Mouse (Mus musculus) CD8-positive naive resting alpha-beta T cell, adult 2 months (primary cell): Measurements from ENCODE around the gene Stkld1.
A peak's percentile ranks its signal among the peaks of the same experiment; 100 is the strongest.

ENCODE experiments used
- DNase-seq, 2 experiments: peaks; one replicate each; pipeline ENCODE4 v3.0.0; 2022; ENCODE audit warnings: low read depth in 2 of 2, low spot score in 2 of 2

Stkld1 gene

DNA sequence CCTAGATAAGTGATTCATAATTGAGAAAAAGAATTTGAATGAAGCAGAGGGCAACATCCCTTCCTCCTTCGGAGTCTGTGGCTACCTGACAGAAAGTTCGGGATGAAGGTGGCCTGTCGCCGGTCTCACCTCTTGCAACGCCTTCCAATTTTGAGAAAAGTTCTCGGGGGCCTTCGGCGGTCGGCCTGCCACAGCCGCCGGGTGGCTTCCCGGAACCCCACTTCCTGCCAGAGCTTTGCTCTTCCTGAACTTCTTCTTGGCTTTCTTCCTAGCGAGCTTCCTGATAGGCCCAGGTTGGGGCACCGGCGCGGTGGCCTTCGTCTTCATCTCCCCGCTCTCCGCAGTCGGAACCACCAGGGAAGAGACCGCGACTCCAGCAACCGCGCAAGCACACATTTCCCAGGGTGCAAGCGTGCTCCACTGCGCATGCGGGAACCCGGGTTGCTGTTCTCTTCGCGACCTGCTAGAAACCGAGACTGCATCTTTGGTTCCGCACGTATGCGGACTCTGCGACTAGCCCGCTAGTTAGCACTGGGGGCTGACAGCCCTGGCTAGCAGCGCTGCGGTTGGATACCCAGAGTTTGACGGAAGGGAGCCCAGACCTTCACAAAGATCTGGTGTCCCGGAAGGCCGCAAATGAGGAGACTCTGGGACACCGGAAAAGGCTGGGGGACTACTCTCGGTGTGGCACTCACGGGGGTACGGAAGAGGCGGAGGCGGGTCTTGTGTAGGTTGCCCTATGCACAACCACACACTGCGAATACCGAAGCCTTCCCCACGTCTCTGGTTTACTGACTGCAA, 30.3 kb downstream of the Stkld1 start, which contains the start of gene Rexo4:
Gene Rexo4, minus strand, starts transcription at position 464 of the 801 bp plus-strand sequence.
- peak; percentile 89 to 92 for DNase-seq

DNA sequence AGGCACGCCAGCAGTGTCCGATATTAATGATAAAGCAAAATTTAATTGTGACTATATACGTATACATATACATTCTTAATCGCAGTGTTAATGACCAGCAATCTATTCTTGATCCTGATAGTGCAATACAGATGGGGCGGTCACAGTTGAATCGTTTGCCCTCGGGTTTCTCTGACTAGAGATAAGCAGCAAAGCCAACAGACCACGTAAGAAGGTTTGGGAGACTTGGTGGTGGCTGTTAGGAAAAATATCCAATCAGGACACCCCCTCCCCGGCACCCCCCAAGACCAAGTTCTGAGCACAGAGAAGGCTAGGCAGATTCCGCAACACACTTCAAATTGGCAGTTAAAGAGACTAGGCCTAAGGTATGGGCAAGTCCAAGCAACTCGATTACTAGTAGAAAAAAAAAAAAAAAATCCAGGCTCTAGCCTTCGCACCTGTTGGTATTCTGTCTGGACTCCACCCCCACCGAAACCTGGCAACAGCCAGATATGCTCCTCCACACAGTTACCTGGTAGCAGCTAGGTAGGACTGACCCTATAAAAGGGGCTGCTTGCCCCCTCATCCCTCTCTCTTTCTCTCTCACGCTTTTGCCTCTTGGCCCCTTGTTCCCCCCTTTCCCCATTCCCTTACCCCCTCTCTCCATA, 31.0 kb downstream of the Stkld1 start:
- no peak for DNase-seq

DNA sequence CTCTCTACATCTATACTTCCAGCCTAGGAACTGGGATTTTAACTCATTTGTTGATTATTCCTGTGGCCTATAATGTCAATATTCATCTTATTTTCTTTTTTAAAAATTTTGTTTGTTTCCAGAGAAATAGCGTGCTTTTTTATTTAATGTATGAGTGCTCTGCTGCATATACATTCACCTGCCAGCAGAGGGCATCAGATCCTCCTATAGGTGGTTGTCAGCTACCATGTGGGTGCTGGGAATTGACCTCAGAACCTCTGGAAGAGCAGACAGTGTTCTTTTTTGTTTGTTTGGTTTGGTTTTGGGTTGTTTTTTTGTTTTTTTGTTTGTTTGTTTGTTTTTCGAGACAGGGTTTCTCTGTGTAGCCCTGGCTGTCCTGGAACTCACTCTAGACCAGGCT, 33.4 kb downstream of the Stkld1 start:
- no peak for DNase-seq

DNA sequence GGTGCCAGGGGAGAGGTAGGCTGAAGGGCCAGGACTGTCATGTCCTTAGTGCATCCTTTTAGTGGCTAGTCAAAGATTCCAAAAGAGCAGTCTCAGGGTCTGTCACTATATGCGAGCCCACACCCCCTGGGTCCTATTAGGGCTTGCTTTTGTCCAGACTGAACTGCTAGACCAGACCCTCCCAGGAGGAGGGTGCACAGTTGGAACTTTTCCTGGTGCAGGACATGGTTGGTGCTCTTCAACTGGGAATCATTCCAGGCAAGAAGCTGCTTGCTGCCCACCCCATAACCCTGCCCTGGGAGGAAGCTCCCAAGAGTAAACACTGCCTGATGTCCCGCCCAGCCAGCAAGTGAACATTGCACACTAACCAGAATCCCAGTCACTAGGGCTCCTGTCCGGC, 39.3 kb downstream of the Stkld1 start, which contains the start of gene Adamts13:
Gene Adamts13, plus strand, starts transcription at position 301 of the 400 bp plus-strand sequence.
- DNase-seq: no peak

DNA sequence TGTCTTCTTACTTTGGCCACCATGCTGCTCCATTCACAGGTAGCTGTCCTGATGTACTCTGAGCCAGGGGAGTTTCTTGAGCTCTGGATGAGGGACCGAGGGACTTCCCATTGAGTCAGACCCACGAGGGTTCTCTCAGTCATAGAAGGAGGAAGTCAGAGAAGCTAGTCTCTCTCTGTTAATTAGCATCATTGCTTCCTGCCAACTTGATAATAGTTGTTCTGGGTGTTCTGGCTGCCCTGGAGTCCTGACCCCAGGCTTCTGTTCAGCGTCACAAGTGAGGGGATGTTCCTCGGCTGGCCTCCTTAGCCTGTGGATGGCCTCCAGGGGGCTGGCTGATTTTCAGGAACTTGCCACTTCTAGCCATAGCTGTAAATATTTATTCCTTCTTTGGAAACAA, 40.1 kb downstream of the Stkld1 start:
- DNase-seq: no peak

DNA sequence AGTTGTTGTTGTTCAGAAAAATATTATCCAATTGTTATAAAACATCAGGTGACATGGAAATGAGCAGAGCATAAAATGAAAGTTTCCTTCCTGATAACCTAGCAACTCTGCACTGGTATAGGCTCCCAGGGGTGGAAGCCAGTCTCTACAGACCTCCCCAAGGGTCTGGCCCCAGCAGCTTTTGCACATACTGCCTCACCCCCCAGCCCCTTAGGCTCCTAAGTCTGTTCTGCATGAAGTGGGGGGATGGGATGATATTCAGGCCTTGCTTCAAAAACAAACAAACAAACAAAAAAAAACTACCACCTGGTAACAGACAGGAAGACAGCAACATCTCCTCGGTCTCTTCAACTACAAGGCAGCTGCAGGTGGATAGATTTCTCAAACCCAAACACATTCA, 46.5 kb downstream of the Stkld1 start:
- no peak for DNase-seq

DNA sequence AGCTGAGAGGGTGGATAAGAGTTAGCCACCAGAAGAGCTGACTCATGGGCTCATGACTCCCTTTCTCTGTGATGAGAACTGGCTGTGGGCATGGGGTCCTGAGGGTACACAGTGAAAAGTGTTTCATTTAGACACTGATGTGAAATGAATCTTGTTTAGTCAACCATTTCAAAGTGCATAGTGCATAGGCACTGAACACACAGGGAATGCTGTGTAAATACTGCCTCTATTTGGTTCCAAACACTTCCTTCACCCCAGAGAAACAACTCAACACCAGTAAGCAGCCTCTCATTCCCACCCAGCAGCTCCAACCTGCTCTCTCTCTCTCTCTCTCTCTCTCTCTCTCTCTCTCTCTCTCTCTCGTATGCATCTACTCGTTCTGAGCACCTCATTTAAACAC, 50.3 kb downstream of the Stkld1 start:
- DNase-seq: no peak

DNA sequence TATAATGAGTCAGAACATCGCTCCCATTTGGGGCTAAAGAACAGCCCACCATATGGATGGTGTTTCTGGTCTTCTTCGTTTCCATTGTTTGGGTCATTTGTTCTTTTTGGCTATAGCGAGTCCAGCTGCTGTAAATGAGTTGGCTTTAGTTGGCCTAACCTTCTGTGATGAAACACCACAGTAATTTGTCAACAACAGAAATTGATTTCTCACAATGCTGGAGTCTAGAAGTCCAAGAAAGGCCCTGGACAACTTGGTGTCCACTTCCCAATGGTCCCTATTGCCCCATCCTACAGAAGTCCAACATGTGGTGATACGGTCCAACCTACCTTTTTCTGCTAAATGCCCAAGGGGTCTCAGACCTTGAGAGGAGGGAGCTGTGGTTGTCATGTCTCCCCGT, 50.8 kb downstream of the Stkld1 start:
- no peak for DNase-seq

DNA sequence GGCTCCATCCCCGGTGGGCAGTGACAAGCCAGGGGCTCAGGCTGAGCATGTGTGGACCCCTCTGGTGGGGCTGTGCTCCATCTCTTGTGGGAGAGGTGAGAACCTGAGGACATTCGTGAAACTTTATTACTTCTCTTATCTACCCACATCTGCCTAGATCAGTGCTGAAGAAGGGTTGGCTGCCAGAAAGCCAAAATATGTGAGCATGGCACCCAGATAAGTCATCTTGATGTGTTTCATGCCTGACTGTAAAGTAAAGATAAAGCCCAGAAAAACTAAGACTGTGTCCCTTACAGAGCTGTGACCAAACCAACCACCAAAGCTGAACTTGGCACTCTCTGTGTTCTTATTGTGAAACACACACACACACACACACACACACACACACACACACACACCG, 60.1 kb downstream of the Stkld1 start:
- no peak for DNase-seq

DNA sequence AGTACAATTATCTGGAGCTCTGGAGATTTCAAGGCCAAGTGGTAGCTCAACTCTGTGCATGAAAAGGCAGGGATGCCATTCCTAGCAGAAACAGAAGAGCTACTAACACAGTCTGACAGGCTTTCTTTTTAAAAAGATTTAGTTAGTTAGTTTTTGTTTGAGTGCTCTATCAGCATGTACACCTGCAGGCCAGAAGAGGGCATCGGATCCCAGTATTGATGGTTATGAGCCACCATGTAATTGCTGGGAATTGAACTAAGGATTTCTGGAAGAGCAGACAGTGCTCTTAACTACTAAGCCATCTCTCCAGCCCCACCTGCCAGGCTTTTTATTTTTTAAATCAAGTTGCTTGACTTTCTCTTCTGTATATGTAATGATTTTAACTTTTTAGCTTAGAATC, 63.7 kb downstream of the Stkld1 start:
- no peak for DNase-seq

DNA sequence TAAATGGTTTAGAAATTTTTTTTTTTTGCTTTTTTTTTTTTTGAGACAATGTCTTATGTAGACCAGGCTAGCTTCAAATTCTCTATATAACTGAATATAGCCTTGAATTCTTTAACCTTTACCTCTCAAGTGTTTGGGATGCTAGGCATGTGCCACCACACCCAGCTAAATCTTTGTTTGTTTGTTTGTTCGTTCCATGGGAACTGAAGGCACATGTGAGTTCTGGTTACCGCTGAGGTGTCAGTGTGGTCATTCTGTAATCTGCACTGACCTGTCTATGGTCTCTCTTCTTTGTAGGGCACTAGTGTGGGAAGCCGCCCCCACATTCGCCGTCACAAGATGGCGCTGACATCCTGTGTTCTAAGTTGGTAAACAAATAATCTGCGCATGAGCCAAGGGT, 64.1 kb downstream of the Stkld1 start:
- DNase-seq: no peak
